Mouse (Mus musculus) stomach, postnatal 0 days (tissue): ENCODE results near the gene Stk38l.

Source experiments
- CTCF ChIP-seq: IDR thresholded peaks from 2 replicates; pipeline ENCODE4 v1.5.1; 2016; ENCODE audit warnings: antibody characterized with exemption, low read depth, mild to moderate bottlenecking, moderate library complexity
- EP300 ChIP-seq: optimal IDR thresholded peaks from 2 replicates; pipeline ENCODE3; 2016; ENCODE audit warnings: antibody characterized with exemption

DNA sequence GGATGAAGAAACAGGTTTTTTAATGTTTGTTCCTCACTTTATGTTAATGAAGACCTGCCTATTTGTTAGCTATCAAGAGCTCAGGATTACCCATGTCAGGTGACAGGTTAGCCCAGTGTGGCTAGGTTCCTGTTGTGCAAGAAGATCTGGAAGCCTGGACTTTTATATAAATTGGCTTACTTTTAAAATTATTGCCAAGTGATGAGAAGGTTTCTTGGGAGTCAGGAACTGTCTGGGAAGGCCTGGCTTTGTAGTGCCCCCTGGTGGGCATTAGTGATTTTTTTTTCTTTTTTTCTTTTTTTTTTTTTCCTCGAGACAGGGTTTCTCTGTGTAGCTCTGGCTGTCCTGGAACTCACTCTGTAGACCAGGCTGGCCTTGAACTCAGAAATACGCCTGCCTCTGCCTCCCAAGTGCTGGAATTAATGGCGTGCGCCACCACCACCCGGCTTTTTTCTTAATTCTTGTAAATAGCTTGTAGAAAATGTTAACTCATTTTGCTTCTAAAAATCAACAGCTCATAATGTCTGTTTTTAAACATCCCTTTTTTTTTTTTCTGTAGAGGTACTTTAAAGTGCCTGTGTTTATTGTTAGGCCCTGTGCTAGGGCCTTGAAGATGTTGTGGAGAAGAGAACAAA, 37.6 kb downstream of the Stk38l start:
- peak; percentile 77 for TF ChIP-seq CTCF
- TF ChIP-seq EP300: no peak
